Mouse (Mus musculus): ENCODE data around the gene Olfr871. TPM values are rescaled to one million over a fixed set of nuclear protein-coding genes. Genes with fewer than 3 reads are reported as not detected.

Gene Olfr871
- polyA plus RNA-seq, 1 experiment from 2014 or later = not detected

GRCm38 (mm10) chr9:20236819-20237218 is 24.8 kb downstream of the Olfr871 start, which contains the start of gene Olfr872:
Gene Olfr872 (plus strand): TSS chr9:20237119.
- TF ChIP-seq CTCF (IDR thresholded peaks at IDR 0.05; ENCODE audit: low read depth) = no peak
- no peak for TF ChIP-seq EP300 (IDR thresholded peaks at IDR 0.05; ENCODE audit: low read depth)
- ATAC-seq = no peak

GRCm38 (mm10) chr9:20237378-20237777 is 25.4 kb downstream of the Olfr871 start:
- H3K4me2 ChIP-seq (ENCODE audit: low read depth, low read length) = no peak overlapping the region
- no peaks in the 10 kb centered on the region for H3K27me3 ChIP-seq (ENCODE audit: insufficient read depth, low read length)
- no peaks in the 10 kb centered on the region for H3K4me1 ChIP-seq (ENCODE audit: insufficient read depth)
- H3K27ac ChIP-seq (ENCODE audit: low read depth) = no peak overlapping the region
- no peaks in the 10 kb centered on the region for H3K9me3 ChIP-seq (ENCODE audit: low read length)
- TF ChIP-seq EP300 (IDR thresholded peaks at IDR 0.05; ENCODE audit: low read depth) (no peak), CTCF (IDR thresholded peaks at IDR 0.05; ENCODE audit: low read depth) (no peak)
- no peak overlapping the region for H3K9ac ChIP-seq (replicated peaks)
- DNase-seq (no peak), ATAC-seq (no peak)
- H3K4me3 ChIP-seq (ENCODE audit: low read depth, low read length) = no peak overlapping the region
- WGBS (ENCODE audit: insufficient replicate concordance) = 53% methylated on average over 2 of the region's 2 CpGs
- H3K36me3 ChIP-seq (replicated peaks; ENCODE audit: insufficient read depth, low read length) = no peaks in the 10 kb centered on the region

More at GRCm38 (mm10) chr9:20236819-20237218, 24.8 kb downstream of the Olfr871 start, which contains the start of gene Olfr872:
- Histone ChIP-seq H3K36me3 (replicated peaks; ENCODE audit: insufficient read depth, low read length) (no peaks in the 10 kb centered on the region), H3K4me1 (ENCODE audit: insufficient read depth) (no peaks in the 10 kb centered on the region), H3K4me2 (ENCODE audit: low read depth, low read length) (no peak within 1 kb of the TSS), H3K4me3 (ENCODE audit: low read depth, low read length) (no peak within 1 kb of the TSS), H3K9ac (replicated peaks) (no peak within 1 kb of the TSS), H3K27me3 (ENCODE audit: insufficient read depth, low read length) (no peaks in the 10 kb centered on the region), H3K9me3 (ENCODE audit: low read length) (no peaks in the 10 kb centered on the region), H3K27ac (ENCODE audit: low read depth) (no peak within 1 kb of the TSS)
- no peak for DNase-seq

Other genes starting within 250 kb of the Olfr871 start
- not detected in 2 replicates for gene Olfr866, start 184.2 kb upstream of the Olfr871 start, polyA plus RNA-seq (2015; fragmentation: Nextera tagmentation; extraction: Ambion mirVana)
- gene Olfr867, start 154.6 kb upstream of the Olfr871 start, polyA plus RNA-seq (2015; fragmentation: Nextera tagmentation; extraction: Ambion mirVana) = not detected in 2 replicates
- not detected in 2 replicates for gene Olfr868, start 113.6 kb upstream of the Olfr871 start, polyA plus RNA-seq (2015; fragmentation: Nextera tagmentation; extraction: Ambion mirVana)
- gene Olfr869, start 83.2 kb upstream of the Olfr871 start, polyA plus RNA-seq (2015; fragmentation: Nextera tagmentation; extraction: Ambion mirVana) = not detected in 2 replicates
- not detected in 2 replicates for gene Olfr870, start 38.1 kb upstream of the Olfr871 start, polyA plus RNA-seq (2015; fragmentation: Nextera tagmentation; extraction: Ambion mirVana)
- not detected in 2 replicates for gene Olfr872, start 24.9 kb downstream of the Olfr871 start, polyA plus RNA-seq (2015; fragmentation: Nextera tagmentation; extraction: Ambion mirVana)
- not detected in 2 replicates for gene Olfr39, start 70.1 kb downstream of the Olfr871 start, polyA plus RNA-seq (2015; fragmentation: Nextera tagmentation; extraction: Ambion mirVana)
- gene Olfr873, start 86.3 kb downstream of the Olfr871 start, polyA plus RNA-seq (2015; fragmentation: Nextera tagmentation; extraction: Ambion mirVana) = not detected in 2 replicates
- gene Olfr18, start 123.9 kb downstream of the Olfr871 start, polyA plus RNA-seq (2015; fragmentation: Nextera tagmentation; extraction: Ambion mirVana) = not detected in 2 replicates
- 17.3 and 17.5 TPM in 2 replicates for gene Zfp560, start 173.0 kb downstream of the Olfr871 start, polyA plus RNA-seq (2015; fragmentation: Nextera tagmentation; extraction: Ambion mirVana)
- 2.8 and 3.3 TPM in 2 replicates for gene Zfp26, start 248.0 kb downstream of the Olfr871 start, polyA plus RNA-seq (2015; fragmentation: Nextera tagmentation; extraction: Ambion mirVana)

Data from liver, postnatal 0 days (tissue).